Mouse (Mus musculus) MN1 (cell line): ENCODE results near the gene Zfp507.

ENCODE experiments used
- DNase-seq: peaks from one replicate; pipeline ENCODE4 v3.0.0-alpha.2; 2016; ENCODE audit warnings: low spot score

The Zfp507 gene

DNA sequence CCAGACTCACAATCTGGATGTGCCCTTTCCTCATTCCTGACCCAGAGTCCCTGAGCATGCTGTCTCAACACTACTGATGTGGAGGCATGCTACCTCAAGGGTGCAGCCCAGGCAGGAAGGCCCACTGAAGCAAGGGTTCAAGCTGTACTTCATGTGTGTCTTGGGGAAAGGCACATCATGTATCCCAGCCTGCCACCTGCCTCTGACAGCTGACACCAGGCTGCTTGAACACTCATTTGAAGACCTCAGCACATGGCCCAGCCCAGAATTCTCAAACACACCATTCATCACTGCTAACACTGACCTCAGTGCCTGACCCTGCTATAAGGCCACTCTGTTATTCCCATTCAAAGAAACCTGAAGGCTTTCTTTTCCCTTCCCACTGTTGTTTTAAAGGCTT is 20.6 kb downstream of the Zfp507 start:
- no peak for DNase-seq

DNA sequence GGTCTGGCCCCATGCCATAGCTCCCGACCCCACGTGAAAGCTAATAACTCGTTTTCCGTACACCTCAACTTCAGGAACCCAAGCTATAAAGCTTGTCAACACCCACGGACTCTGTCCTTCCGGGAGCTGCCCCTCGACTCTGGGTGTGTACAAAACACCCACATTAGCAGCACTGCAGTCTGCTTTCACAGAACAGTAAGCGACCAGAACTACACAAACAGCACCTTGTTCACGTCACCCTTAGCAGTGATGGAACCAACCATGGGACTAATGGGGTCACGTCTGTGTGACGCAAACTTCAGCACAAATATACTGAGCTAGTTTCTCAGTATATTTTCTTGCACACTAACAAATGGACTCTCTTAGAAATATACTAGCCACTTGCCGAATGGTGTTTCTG is 28.7 kb downstream of the Zfp507 start:
- no peak for DNase-seq

DNA sequence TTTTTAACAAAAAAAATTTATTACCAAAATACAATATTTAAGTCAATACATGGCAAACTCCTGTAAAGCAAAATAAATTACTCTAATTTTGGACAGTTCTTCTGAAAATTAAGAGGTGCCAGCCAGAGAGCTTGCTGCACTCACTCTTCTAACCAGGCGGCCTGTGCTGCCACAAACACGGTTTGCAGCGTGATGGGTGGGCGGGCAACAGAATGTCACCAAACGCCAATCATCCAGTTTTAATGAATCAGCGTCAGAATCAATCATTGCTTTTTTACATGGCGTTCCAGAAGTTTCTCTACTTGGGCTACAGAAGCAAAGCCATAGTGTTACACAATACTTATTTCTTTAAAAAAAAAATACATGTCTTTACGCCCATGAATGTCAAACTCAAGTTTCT is 30.5 kb downstream of the Zfp507 start:
- DNase-seq, result no peak

DNA sequence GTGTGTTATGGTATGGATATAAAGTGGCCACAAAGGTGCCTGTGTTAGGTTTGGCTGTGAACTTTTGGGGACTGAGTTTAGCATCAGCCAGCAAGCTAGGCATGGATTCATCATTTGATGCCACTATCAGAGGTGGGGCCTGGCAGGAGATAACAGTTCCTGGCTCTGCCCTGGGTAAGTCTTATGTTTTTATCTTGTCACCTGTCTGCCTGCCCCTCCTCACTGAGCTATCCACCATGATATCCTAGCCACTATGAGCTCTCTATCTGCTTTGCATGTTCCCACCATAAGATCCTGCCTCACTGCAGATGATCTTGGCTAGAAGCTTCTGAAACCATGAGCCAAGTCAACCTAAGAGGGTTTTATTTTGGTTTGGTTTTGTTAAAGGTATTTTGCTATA is 31.7 kb downstream of the Zfp507 start:
- no peak for DNase-seq

DNA sequence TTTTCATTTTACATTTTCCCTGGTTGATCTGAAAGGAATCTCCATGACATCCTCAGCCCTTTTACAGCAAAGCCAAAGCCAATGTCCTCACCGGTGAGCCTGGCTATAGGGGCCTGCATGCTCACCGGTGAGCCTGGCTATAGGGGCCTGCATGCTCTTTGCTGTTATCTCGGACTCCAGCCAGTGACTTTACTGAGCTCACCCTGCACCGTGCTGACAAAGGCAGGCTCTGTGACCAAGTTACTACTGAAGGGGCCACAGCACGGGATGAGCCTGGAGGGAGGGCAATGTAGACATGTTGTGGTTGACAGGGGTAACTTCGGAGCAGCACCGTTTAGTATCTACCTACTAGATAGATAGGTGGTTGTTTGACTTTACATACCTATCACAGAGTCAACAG is 32.7 kb downstream of the Zfp507 start:
- DNase-seq, result no peak

DNA sequence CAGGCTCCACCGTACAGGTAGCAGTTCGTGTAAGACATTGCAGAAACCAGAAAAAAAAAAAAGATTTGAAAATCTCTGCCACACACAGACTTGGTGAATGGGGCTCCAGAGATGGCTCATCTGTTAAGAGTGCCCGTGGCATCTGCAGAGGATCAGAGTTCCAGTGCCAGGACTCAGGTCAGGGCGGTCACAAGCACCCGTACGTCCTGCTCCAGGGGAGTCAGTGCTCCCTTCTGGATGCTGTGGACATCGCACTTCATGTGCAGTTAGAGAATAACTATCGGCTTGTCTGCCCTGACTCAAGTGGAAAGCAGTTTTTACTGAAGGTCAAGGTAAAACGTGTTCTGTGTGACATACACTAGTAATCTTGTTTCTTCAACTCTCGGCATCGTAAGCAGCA is 38.3 kb downstream of the Zfp507 start:
- no peak for DNase-seq

DNA sequence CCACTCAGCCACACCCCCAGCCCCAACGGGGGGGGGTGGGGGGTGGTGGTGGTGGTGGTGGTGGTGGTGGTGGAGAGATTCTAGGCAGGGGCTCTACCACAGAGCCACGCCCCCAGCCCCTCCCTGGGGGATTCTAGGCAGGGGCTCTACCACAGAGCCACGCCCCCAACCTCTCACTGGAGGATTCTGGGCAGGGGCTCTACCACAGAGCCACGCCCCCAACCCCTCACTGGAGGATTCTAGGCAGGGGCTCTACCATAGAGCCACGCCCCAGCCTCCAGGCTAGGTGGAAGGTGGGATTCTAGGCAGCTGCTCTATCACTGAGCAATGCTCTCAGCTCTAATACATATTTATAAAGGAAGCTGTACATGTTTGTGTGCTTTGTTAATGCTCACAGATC is 41.0 kb downstream of the Zfp507 start:
- no peak for DNase-seq

DNA sequence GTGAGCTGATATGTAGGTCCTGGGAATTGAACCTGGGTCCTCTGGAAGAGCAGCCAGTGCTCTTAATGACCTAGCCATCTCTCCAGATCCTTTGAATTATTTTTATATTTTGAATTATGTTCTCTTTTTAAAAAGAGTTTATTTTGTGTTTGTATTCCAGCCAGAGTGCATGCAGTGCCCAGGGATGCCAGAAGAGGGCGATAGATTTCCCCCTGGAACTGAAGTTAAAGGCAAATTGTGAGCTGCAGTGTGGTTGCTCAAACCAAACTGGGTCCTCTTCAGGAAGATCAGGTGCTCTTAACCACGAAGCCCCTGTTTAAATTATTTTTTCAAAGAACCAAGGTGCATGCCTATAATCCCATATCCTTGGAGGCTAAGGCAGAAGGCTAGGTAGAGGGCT is 43.2 kb downstream of the Zfp507 start:
- no peak for DNase-seq

DNA sequence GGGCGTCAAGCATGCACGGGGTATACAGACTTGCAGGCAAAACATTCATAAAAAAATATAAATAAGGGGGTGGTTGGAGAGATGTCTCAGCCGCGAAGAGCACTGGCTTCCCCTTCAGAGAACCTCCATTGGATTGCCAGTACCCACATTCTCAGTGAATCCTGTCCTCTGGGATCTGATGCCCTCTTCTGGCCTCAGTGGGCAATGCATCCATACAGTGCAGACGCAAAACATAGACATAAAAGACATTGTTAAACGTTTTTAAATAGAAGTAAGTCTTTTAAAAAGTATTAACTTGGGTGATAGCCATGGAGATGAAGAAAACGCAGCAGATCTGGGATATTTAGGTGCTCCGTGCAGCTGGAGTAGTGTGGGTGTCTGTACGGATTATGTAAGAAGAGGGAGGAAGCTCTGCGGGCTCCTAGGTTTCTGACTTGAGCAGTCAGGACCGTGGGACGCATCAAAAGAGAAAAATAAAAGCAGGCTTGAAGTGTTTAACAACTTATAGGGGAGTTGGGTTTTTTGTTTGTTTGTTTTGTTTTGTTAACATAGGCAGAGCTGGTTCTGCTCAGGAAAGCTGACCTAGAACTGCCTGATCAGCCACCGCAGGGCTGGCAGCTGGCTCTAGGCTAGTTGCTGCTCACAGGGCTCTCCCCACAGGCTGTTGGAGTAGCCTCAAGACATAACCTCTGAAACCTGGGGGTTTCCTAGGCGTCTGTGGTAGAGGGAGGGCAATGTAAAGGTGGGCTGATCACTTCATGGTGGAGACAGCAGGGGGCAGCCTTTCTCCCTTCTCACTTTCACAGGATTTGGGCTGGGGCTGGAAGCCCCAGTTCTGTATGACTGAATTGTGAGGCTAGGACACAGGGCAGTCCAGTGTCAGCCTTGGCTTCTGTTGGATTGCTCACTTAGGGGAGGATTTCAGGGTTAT is 46.0 kb downstream of the Zfp507 start:
- no peak for DNase-seq

DNA sequence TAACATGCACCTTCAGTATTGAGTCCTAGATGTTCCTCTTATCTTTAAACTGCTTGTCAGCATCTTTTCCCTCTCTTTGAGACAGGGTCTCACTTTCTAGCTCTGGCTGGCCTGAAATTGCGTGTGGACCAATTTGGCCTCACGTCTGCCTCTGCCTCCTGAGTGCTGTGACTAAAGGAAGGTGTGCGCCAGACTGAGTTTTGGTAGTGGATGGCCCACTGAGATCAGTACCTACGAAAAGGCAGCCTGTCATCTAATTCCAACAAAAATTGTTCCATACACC is 48.0 kb downstream of the Zfp507 start:
- no peak for DNase-seq

DNA sequence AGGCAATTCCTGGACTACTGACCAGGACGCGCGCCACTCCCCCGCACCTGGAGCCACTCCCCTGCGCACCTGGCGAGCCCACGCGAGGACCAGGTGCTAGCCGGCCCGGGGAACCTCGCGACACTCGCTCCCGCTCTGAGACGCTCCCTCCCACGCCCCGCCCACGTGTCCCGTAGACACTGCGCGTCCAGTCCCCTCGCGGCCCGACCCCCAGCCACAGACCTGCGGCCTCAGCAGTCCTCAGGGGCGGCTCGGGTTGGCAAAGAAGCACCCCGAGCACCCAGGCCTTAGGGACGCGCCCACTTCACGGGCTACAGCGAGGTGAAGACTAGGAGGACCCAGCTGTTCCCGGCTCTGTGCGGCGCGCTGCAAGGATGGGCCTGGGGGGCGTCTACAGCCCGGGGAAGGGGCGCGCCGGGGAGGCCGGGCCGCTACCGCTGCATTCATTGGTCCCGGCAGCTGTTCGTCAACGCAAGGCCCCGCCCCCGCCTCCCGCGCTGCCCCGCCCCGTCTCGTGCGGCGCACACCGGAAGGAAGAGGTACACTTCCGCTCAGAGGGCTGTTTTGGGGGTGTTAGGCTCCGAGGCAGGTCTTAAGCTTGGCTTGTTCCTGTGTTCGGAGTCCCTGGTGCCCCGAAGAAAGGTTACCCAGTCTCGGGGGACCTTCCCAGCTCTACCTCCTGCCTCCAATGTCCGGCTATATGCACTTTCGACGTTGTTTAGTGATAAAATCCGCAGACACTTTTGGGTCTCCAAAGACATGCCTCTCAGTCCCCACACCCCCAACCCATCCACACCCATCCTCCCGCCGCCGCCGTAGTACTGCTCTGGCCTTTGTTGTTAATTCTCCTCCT is 48.5 kb downstream of the Zfp507 start, which contains the start of gene Dpy19l3:
TSS of gene Dpy19l3 (minus strand) at position 422 of the 853 bp plus-strand sequence.
- peak; percentile 81 for DNase-seq

DNA sequence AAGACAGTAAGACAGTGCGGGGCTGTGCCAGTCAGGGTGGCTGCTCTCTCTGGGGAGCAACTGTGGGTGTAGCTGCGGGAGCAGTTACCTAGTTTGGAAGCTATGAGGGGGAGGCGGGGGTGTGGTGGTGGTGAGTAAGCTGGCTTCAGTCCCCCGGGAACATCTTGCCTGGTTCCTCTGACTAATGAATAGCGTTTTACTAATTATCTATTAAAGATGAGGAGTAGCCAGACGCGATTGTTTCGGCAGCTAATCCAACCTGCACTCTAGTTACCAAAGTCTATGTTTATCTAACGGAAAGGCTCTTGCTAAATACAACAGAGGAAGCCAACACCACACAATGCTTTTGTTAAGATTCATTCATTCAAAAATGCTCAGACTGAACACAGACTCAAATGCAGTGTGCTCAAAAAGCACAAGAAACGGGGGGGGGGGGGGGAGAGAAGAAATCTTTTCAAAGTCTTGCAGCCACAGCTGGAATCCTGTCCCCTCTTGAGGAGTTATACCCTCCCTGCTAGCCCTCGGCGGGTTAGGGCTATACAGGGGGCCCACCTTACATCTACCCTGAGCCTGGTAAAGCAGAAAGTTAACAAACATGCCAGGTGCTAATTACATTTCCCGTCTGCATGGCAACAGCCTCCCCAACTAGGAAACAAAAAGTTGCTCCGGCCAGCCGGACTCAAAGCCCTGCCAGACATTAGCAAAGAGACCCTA is 49.3 kb downstream of the Zfp507 start:
- peak; percentile 50 for DNase-seq

DNA sequence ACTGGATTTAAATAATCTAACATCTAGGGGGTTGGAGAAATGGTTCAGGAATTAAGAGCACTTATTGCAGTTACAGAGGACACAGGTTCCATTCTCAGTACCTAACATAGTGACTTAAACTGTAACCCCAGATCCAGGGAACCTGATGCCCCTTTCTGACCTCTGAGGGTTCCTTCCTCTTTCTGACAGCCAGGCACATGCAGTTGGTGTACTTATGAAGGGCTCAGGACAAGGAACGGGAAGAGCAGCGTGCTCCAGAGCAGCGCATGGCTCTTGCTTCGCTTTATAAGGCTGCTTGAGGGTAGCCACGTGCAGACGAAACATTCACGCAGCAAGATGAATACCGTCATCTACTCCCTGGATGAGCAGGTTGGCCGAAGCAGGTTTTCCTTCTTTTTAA is 51.9 kb downstream of the Zfp507 start:
- DNase-seq, result no peak

DNA sequence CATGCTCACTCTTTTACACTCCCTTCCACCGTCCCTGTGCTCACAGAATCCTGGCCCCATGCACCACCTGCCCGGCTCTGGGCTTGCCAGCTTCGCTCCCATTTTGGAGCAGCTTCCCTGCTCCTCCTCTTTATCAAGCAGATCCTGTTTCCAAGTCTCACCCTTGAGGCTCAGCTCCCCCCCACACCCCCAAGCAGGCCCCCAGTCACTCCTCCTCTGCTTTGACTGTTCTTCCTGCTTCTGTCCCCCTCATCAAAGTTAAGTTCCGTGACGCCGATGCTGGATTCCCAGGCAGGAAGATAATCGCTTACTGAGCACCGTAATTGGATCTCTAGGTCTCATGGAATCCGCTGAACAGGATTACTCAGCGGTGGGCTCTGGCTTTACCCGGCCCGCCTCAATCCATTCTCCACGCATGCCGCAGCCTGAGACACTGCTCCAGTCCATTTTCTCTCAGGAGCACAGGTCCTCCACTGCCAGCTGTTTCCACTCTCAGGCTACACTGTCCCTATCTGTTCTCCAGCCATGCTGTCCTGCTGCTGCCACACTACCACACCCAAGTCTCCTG is 55.3 kb downstream of the Zfp507 start:
- no peak for DNase-seq

DNA sequence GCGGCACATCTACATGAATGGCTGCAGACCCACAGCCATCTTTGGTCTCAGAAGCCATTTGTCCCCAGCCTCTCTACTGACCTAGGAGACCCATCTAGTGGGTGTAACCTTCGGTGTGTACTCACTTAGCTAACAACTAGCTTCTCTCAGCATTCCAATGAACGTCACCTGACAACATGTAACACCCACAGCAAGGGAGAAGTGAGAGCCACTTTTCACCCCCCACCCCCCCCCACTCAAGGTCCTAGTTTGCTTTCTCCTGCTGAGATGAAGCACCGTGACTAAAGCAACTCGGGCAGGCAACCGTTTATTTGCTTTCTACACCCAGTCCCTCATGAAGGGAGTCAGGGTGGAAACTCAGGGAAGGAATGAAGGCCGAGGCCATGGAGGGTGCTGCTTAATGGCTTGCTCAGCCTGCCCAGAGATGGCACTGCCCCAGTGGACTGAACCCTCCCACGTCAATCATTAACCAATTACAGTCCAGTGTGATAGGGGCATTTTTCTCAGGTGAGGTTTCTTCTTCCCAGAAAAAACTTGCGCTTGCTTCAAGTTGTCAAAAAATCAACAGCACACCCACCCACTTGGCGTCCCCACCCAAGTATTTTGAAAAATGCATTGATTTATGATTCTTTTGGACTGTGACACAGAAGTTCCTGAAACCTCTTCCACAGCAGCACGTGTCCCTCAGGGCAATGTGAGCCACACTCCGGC is 56.0 kb downstream of the Zfp507 start:
- DNase-seq, result no peak

DNA sequence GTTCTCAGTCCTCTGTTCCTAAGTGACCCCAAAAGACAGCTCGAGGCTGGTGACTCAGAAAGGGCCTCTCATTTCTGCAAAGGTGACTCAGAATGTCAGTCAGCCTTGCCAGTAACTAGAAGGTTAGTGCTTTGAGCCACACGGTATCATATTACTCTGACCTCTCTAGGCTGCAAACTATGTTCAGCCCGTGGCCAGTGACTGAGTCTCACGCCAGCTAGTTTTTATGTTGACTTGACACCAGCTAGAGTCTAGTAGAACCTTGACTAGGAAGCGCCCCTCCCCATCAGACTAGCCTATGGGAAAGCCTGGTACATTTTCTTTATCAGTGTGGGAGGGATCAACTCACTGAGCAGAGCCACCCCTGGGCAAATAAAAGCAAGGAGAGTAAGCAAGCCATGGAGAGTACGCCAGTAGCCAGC is 57.5 kb downstream of the Zfp507 start:
- DNase-seq, result no peak

DNA sequence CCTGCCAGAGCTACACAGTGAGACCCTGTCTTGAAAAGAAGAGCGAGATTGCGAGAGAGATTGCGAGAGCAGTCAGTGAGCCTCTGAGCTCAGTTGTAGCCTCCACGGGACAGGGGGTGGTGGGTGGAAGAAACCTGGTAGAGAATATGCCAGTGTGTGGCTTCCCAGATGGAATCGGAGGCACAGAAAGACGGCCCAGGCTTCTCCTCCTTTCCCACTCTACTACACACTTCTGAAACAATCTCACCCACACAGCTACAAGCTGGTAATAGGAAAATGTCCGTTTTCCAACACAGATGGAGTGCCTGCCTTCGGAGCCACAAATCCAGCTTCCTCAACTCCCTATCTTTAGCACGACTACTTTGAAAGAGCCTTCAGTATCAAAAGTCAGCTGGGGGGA is 58.0 kb downstream of the Zfp507 start:
- DNase-seq, result no peak

DNA sequence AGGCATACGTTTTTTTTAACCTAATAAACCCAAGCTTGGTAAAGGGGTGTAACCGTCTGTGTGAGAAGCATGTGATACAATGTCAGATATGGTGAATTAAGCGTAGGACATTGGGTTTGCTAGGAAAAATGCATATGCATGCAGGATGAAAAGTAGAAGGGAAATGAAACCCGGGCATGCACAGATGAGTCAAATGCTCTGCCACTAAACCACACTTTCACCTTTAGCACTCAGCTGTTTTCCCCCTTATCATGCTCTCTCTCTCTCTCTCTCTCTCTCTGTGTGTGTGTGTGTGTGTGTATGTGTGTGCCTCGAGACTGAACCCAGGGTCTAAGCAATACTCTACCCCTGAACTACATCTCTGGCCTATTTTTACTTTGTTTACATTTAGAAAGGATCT is 60.5 kb downstream of the Zfp507 start:
- DNase-seq, result no peak

DNA sequence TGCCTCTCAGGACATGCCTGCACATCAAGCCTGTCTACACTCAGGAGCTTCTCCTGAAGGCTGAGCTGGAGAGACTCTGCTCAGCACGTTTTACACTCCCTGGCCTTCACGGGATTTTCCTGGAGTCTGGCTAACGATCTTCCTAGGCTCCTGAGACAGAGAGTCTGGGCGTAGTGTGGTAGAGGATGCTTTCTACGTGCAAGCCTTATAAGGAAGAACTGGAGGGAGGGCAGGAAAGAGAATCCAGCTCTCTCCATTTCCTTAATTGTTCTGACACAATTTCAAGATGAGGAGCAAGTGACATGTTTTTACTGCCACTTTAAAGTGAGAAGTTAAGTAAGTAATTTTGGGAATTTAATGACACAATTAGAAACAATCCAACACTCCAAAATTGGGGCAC is 60.9 kb downstream of the Zfp507 start:
- no peak for DNase-seq

DNA sequence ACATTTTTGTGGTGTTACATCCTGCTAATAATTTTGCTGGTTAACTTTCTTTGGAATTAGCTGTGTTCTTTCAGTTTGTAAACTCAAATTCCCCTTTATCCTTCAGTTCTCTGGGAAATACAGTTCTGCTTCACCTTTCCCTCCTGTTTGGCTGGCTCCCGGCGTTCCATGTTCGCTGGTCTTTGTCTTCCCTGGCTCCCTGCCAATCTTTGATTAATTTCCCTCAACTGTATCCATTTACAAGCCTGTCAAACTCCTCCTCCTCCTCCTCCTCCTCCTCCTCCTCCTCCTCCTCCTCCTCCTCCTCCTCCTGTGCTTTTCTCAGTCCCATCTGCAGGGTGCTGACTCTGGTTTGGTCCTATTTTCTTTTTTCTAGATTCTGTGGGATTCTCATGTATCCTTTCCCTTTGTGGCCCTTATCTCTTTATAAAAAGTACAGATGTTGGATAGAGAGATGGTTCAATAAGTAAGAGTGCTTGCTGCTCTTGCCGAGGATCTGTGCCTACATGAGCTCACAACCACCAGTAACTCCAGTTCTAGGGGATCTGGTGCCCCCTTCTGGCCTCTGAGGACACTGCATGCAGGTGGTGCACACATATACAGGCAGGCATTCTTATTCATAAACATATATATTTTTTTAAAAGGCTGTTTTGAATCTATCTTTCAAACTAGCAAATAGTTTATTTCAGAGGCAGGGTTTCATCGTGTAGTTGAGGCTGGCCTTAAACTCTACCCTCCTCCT is 62.1 kb downstream of the Zfp507 start:
- DNase-seq, result peak; percentile 26

DNA sequence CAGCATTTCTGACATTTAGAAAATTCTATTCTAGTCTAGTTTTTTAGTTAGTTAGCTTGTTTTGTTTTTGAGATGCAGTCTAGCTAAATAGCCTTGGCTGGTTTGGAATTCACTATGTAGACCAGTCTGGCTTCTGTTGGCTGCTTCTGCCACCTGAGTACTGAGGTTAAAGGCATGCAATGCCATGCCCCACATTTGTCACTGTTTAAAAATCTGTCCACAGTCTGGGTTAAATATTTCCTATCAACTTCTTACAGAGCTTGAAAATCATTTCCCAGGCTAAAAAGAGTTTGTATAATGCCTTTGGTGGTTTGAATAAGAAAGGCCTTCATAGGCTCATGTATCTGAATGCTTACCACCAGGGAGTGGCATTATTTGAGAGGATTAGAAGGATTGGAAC is 63.9 kb downstream of the Zfp507 start:
- DNase-seq, result no peak
